Mouse (Mus musculus): Measurements from ENCODE around the gene Slc16a6.

Slc16a6 gene

GRCm38 (mm10) chr11:109451169-109451568 is 22.2 kb downstream of the Slc16a6 start:
- no peak for DNase-seq (ENCODE audit: extremely low read depth, low read depth)

GRCm38 (mm10) chr11:109445438-109446035 is 27.9 kb downstream of the Slc16a6 start:
- no peak for DNase-seq (ENCODE audit: extremely low read depth, low read depth)

- DNase-seq (ENCODE audit: extremely low read depth, low read depth) = no peak
These were observed 28.8 kb downstream of the Slc16a6 start for GRCm38 (mm10) chr11:109444600-109444999.

- no peak for DNase-seq (ENCODE audit: extremely low read depth, low read depth)
These were observed 29.7 kb downstream of the Slc16a6 start for GRCm38 (mm10) chr11:109443468-109444263.

- DNase-seq (ENCODE audit: extremely low read depth, low read depth) = no peak
These were observed 31.1 kb downstream of the Slc16a6 start for GRCm38 (mm10) chr11:109442166-109442730.

- DNase-seq (ENCODE audit: extremely low read depth, low read depth) = peak; percentile 53
These were observed 32.3 kb downstream of the Slc16a6 start for GRCm38 (mm10) chr11:109441119-109441518.

- DNase-seq (ENCODE audit: extremely low read depth, low read depth) = no peak
These were observed 32.8 kb downstream of the Slc16a6 start for GRCm38 (mm10) chr11:109440641-109441040.

GRCm38 (mm10) chr11:109439829-109440340 is 33.5 kb downstream of the Slc16a6 start:
- DNase-seq (ENCODE audit: extremely low read depth, low read depth) = peak; percentile 66

- DNase-seq (ENCODE audit: extremely low read depth, low read depth) = no peak
These were observed 34.2 kb downstream of the Slc16a6 start for GRCm38 (mm10) chr11:109439209-109439608.

- DNase-seq (ENCODE audit: extremely low read depth, low read depth) = no peak
These were observed 36.5 kb downstream of the Slc16a6 start for GRCm38 (mm10) chr11:109436889-109437288.

GRCm38 (mm10) chr11:109434233-109434798 is 39.1 kb downstream of the Slc16a6 start:
- DNase-seq (ENCODE audit: extremely low read depth, low read depth) = no peak

- no peak for DNase-seq (ENCODE audit: extremely low read depth, low read depth)
These were observed 46.0 kb downstream of the Slc16a6 start for GRCm38 (mm10) chr11:109427353-109427752.

- no peak for DNase-seq (ENCODE audit: extremely low read depth, low read depth)
These were observed 47.2 kb downstream of the Slc16a6 start for GRCm38 (mm10) chr11:109426272-109426586.

- DNase-seq (ENCODE audit: extremely low read depth, low read depth) = peak; percentile 92
These were observed 47.8 kb downstream of the Slc16a6 start, which contains the start of gene Amz2 for GRCm38 (mm10) chr11:109425392-109426271. Amz2 (plus strand) TSS chr11:109425946.

- no peak for DNase-seq (ENCODE audit: extremely low read depth, low read depth)
These were observed 50.1 kb downstream of the Slc16a6 start for GRCm38 (mm10) chr11:109423294-109423693.

- no peak for DNase-seq (ENCODE audit: extremely low read depth, low read depth)
These were observed 51.1 kb downstream of the Slc16a6 start for GRCm38 (mm10) chr11:109422263-109422662.

- DNase-seq (ENCODE audit: extremely low read depth, low read depth) = no peak
These were observed 52.2 kb downstream of the Slc16a6 start for GRCm38 (mm10) chr11:109421205-109421604.

- DNase-seq (ENCODE audit: extremely low read depth, low read depth) = no peak
These were observed 52.8 kb downstream of the Slc16a6 start for GRCm38 (mm10) chr11:109420567-109420962.

- peak; percentile 64 for DNase-seq (ENCODE audit: extremely low read depth, low read depth)
These were observed 53.3 kb downstream of the Slc16a6 start for GRCm38 (mm10) chr11:109419961-109420566.

- DNase-seq (ENCODE audit: extremely low read depth, low read depth) = no peak
These were observed 53.9 kb downstream of the Slc16a6 start for GRCm38 (mm10) chr11:109419461-109419860.

Data from MEL-GATA-1-ER (cell line).